Mouse (Mus musculus) cerebellum, postnatal 36 days (tissue): ENCODE results near the gene Usp22.
A peak's percentile ranks its signal among the peaks of the same experiment; 100 is the strongest.

Experiments
- DNase-seq, 2 experiments: peaks; one replicate each; pipeline ENCODE4 v3.0.0; 2021 to 2022; ENCODE audit warnings: mixed read lengths in 2 of 2

Usp22 gene

GRCm38 (mm10) chr11:61183820-61184219 lies 9.0 kb upstream of the Usp22 start:
- DNase-seq, result no peak

GRCm38 (mm10) chr11:61181624-61182023 lies 6.8 kb upstream of the Usp22 start:
- no peak for DNase-seq

DNA sequence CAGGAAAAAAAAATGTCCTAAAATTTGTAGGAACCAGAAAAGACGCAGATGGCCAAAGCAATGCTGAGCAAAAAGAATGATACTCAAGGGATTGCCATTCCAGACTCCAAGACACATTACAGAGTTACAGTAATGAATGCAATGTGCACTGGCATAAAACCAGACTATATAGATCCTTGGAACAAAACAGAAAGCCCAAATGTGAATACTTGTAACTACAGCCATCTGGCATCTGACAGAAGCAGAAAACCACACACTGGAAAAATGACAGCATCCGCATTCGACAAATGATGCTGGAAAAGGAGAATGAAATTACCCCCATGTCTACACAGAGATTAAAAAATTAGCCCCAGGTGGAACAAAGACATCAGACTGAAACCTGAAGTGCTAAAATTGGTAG lies 5.5 kb upstream of the Usp22 start:
- no peak for DNase-seq

- DNase-seq, result no peak
Observed at GRCm38 (mm10) chr11:61176321-61176720, 1.5 kb upstream of the Usp22 start.

DNA sequence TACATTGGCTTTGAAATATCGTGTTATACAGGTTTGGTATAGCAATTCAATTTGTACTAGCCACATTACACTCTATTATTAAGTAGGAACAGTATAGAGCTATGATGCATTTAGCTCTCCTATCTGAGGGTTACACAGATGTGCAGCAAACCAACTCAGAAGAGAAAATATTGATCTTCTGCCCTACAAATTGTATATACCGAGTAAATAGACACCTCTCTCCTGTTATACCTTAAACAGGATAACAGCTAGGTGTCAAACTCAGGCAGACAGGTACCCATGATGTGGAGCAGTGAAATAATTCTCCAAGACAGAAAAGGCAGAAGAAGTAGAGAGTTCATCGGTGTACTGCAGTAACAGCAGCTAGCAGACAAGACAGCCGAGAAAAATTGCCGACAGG lies 923 bp upstream of the Usp22 start:
- DNase-seq, result no peak

- DNase-seq, result peak; percentile 39 to 54
Observed at GRCm38 (mm10) chr11:61174291-61174820, 499 bp downstream of the Usp22 start.

DNA sequence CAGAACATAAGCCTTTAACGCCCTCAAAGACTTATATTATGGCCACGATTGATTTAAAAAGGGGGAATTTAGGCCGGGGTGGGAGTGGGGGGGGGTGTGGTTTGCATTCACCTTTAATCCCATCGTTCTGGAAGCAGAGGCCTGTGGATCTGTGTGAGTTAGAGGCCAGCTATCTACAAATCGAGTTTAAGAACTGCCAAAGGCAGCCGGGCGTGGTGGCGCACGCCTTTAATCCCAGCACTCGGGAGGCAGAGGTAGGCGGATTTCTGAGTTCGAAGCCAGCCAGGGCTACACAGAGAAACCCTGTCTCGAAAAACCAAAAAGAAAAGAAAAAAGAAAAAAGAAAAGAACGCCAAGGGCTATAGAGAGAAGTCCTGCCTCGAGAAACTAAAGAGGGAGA lies 1.4 kb downstream of the Usp22 start:
- DNase-seq, result peak in 1 of 2 experiments; percentile 37

DNA sequence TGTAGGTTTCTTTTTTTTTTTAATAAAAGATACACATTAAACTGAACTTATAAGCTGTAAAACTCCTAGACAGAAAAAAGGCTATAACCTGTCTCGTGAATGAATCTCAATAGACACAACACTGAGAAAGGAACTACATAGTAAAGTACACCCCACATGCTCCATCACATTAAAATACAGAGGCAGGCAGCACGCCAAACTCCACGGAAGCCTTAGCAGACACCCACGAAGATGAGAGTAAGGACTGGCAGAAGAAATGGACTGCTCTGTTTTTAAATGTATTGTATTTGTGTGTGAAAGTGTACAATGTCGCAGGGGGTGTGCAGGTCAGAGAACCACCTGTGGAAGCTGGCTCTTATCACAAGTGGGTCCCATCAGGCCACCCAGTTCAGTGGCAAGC lies 4.7 kb downstream of the Usp22 start:
- no peak for DNase-seq

DNA sequence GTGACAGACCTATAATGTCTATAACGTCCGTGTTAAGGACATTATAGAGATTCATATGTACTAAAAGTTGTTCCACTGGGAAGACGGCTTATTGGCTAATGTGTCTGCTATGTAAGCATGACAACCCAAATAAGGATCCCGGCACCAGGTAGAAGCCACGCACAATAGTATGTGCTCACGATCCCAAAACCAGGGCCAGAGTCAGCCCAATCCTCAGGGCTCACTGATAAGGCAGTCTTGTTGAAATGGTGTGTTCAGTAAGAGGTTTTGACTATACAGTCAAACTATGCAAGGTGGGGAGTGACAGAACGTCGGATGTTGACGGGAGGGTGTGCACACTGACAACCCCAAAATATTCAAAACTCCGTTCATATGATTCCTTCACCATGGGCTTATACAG lies 10.0 kb downstream of the Usp22 start:
- DNase-seq, result no peak

DNA sequence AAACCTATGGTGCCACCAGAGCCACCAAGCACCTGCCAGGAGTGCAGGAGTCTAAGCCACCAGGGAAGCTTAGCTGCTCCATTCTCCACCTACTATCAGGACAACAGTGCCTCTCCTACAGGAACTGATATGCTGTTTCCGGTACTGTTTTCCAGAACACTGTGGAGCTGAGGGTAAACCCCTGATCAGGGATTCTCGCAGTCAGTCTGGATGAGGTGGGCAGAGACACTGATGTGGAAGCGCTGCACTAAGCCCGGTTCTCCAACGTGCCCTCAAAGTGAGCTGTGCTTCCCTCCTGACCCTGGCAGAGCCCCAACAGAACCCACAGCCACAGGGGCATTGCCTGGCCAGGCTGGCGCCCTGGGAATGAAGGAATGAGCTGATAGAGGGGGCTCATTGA lies 10.5 kb downstream of the Usp22 start:
- no peak for DNase-seq

DNA sequence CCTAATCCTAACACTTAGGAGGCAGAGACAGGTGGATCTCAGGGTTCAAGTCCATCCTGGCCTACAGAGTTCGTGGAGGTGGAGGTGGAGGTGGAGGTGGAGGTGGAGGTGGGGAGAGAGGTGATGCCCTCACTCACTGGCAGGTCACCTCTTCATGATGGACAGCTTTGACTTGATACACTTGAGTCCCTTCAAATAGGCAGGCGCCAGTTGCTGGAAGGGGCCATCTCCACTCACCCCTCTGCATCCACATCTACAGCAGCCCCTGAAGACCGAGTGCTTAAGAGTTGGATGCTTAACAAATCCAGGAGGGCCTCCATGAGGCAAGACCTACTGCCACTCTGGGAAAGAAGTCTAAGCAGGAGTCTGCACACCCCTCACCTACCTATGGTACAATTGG lies 11.5 kb downstream of the Usp22 start:
- no peak for DNase-seq

- no peak for DNase-seq
Observed at GRCm38 (mm10) chr11:61162776-61163175, 12.1 kb downstream of the Usp22 start.

- DNase-seq, result no peak
Observed at GRCm38 (mm10) chr11:61161121-61161520, 13.7 kb downstream of the Usp22 start.

- peak; percentile 77 to 84 for DNase-seq
Observed at GRCm38 (mm10) chr11:61159796-61160732, 14.8 kb downstream of the Usp22 start.

GRCm38 (mm10) chr11:61158141-61158540 lies 16.7 kb downstream of the Usp22 start:
- DNase-seq, result no peak

GRCm38 (mm10) chr11:61155727-61156126 lies 19.1 kb downstream of the Usp22 start:
- DNase-seq, result peak; percentile 43 to 51

GRCm38 (mm10) chr11:61150233-61151001 lies 24.4 kb downstream of the Usp22 start:
- DNase-seq, result no peak

DNA sequence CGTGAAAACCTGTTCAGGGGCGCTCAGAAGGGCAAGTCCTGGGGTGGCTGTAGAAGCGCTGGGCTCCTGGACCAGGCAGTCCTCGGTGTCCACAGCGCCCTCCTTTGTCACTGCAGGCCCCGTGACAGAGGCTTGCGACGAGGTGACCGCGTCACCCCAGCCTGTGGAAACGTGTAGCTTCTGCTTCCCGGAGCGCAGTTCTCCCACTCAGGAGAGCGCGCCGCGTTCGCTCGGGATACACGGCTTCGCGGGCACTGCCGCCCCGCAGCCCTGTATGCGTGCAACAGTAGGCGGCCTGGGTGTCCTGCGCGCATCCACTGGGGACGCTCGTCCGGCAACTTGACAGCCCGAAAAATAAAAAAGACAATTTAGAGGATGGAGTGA lies 27.6 kb downstream of the Usp22 start:
- peak; percentile 59 to 68 for DNase-seq

DNA sequence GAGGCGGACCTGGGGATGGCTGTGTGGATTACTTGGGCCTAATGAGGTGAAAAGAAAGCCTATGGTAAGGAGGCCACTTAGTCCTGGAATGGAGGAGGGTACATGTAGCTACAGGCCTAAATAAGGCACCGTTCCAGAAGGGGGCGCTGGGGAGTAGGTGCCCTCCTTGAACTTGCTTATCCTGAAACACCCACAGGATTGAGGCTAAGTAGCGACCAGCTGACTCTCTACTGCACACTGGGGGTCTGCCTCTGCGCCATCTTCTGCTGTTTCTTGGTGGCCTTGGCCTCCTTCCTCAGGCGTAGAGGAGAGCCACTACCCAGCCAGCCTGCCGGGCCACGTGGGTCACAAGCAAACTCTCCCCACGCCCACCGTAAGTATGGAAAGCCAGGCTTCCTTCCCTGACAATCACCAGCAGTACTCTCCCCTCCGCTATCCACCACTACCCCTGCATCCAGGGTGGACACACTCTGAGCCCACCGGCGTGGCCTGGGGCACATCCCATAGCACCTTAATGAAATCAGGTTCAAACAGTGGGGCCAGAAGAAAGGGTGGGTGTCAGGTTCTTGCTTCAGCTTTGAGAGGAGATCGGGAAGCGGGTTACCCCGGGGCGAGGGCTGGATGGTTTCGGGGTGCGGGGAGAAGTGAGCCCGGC lies 28.1 kb downstream of the Usp22 start:
- DNase-seq, result peak in 1 of 2 experiments; percentile 52

GRCm38 (mm10) chr11:61145551-61145950 lies 29.3 kb downstream of the Usp22 start:
- DNase-seq, result no peak

DNA sequence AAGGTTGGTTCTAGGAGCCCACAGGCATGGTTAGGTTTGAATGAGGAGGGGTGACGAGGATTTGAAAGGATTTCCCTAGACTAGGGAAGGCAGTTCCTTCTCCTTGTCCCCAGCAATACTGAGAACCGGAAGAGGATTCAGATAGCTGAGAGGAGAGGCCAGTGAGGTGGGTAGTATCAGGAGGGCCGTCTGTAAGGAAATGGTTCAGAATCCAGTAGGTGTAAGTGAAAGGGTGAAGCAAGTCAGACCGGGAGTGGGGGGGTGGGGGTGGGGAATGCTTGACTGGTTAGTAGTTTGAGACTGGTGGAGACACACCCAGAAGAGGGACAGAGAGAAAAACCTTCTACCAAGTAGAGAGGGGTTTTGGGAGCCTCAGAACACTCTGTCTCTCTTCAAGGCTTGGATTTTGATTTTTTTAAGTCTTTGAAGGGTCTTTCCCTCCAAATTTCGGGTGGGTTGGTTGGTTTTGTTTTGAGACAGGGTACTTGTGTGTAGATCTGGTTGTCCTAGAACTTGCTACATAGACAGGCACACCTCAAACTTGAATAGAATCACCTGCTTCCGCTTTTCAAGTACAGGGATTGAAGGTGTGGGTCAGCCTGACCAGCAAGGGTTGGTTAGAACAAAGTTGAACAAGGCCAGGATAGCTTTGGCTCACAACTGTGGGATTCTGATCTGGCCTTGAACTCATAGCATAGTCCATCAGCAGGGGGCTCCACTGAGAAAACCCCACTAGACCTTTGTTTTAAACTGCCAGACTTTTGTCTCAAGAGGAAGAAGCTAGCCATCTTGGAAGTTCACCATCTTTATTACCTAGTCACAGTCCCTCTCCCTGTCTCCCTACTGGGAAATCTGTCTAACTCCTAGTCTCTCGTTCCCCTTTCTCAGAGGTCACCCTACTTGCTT lies 31.0 kb downstream of the Usp22 start:
- no peak for DNase-seq

DNA sequence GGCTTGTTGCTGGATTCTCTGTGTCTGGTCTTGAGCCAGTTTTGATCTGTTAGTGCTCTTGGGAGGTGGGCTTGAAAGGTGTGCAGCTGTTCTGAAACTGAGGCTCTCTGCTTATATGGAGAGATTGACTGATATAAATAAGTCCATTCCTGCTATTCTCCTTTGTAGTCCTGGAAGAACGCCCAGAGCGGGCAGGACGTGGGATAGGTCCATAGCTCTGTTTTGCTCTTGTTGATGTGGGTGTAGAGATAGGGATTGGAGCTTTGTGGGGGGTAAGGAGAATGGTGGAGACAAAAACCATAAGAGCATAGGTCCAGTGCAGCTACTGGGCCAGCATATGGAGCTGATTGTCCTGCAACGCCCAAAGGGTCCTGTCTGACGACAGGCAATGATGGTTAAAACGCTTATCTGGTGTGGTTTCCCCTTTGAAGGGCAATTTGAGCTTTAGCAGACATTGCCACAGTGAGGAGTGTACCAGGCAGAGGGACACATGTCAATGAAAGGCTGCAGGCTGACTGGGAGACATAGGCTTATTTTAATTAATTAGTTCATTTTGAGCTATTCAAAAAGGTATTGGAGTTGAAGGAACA lies 31.8 kb downstream of the Usp22 start:
- DNase-seq, result no peak
